Comparison of ENCODE assay signal across 9 mouse cellular contexts in the genomic region with DNA sequence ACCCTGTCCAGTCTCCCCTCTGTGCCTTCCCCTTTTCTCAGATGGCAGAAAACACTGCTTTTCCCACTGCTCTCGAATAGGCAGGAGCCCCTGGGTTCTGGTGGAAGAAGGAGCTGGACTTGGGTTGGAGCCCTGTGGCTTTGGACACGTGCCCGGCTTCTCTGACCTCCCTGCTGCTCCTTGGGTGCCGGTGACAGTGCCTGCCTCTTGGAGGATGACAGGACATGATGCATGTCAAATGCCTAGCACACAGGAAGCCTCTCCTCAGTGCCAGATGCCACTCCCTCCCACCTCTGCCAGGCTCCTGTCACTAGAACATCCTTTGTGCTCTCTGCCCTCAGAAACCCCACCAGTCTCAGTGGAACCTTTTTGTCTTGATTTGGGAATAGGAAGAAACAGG. TPM values are rescaled to one million over a fixed set of nuclear protein-coding genes. Genes with fewer than 3 reads are reported as not detected.
DNase-seq lines count a peak whose midpoint lies in the region; ATAC-seq and TF ChIP-seq lines count a peak whose summit lies in the region.
"Had no signal": no experiment of that assay in that cellular context is flagged by ENCODE, and none has a peak within 500 bp of the region (broad histone marks: within the 10 kb centered on the region; RNA-seq: fewer than 3 reads in every experiment).

No protein-coding gene starts in this region.

- H3K4me1 ChIP-seq in hindbrain, postnatal 0 days (ENCODE audit: insufficient read depth, low read length), result peaks cover 37% of the 10 kb centered on the region
- peaks cover 6% of the 10 kb centered on the region for H3K4me1 ChIP-seq in hindbrain, embryonic 11.5 days (replicated peaks; ENCODE audit: control insufficient read depth, insufficient read depth, low read length)

- H3K4me2 ChIP-seq in hindbrain, postnatal 0 days (ENCODE audit: low read depth, low read length), result peak overlapping the region; percentile 80
- no peak overlapping the region for H3K4me2 ChIP-seq in hindbrain, embryonic 11.5 days (replicated peaks; ENCODE audit: low read depth, low read length)
- H3K4me2 ChIP-seq: limb, embryonic 12.5 days had no signal

- no peaks in the 10 kb centered on the region for H3K36me3 ChIP-seq in hindbrain, postnatal 0 days (ENCODE audit: insufficient read depth, low read length)
- H3K36me3 ChIP-seq in hindbrain, embryonic 11.5 days (ENCODE audit: control insufficient read depth, insufficient read depth, low read length), result no peaks in the 10 kb centered on the region
- H3K36me3 ChIP-seq: limb, embryonic 12.5 days had no signal

- 0 out of 2 replicates have a peak overlapping the region, but pooled peaks have one; percentile 23 for H3K9ac ChIP-seq in hindbrain, postnatal 0 days (replicated peaks; ENCODE audit: low read length)
- no peak overlapping the region for H3K9ac ChIP-seq in hindbrain, embryonic 11.5 days (ENCODE audit: low read depth, low read length)
- H3K9ac ChIP-seq: limb, embryonic 12.5 days had no signal

- H3K4me3 ChIP-seq in hindbrain, postnatal 0 days (ENCODE audit: low read length), result no peak overlapping the region
- no peak overlapping the region for H3K4me3 ChIP-seq in hindbrain, embryonic 11.5 days (ENCODE audit: low read depth, low read length)
- H3K4me3 ChIP-seq: limb, embryonic 12.5 days had no signal

- DNase-seq in hindbrain, postnatal 0 days (ENCODE audit: low spot score), result peak; percentile 35
- no peak for DNase-seq in hindbrain, embryonic 11.5 days (ENCODE audit: low spot score)
- peak; percentile 36 for DNase-seq in A20 (ENCODE audit: low read depth, low spot score)
- peak; percentile 83 for DNase-seq in adrenal gland, postnatal 25 days
- DNase-seq in kidney, postnatal 14 days, result peak; percentile 59
- no peak for DNase-seq in c-Kit-positive CD71-positive TER-119-positive erythroid progenitor cells, embryonic 14.5 days (ENCODE audit: low spot score)
- DNase-seq in left cerebral cortex, adult 8-10 months (ENCODE audit: low spot score in 2 of 2), result no peak
- no peak for DNase-seq in ovary, postnatal 10 days (ENCODE audit: low spot score)

- 9% methylated on average over 4 of the region's 4 CpGs for WGBS in hindbrain, postnatal 0 days
- 36% methylated on average over 4 of the region's 4 CpGs for WGBS in hindbrain, embryonic 11.5 days

- ATAC-seq in hindbrain, postnatal 0 days, result no peak
- no peak for ATAC-seq in hindbrain, embryonic 11.5 days (ENCODE audit: low FRiP score)

- no peak for TF ChIP-seq CTCF in hindbrain, postnatal 0 days (IDR thresholded peaks at IDR 0.05; ENCODE audit: low read depth)

- no peak overlapping the region for H3K27ac ChIP-seq in hindbrain, postnatal 0 days
- no peak overlapping the region for H3K27ac ChIP-seq in hindbrain, embryonic 11.5 days (ENCODE audit: low read depth, low read length)
- H3K27ac ChIP-seq: limb, embryonic 12.5 days had no signal

- no peaks in the 10 kb centered on the region for H3K27me3 ChIP-seq in hindbrain, postnatal 0 days (ENCODE audit: insufficient read depth, low read length)
- H3K27me3 ChIP-seq in hindbrain, embryonic 11.5 days (ENCODE audit: control insufficient read depth, insufficient read depth, low read length), result peaks cover 27% of the 10 kb centered on the region

- H3K9me3 ChIP-seq in hindbrain, postnatal 0 days (ENCODE audit: low read length), result no peaks in the 10 kb centered on the region
- H3K9me3 ChIP-seq in hindbrain, embryonic 11.5 days (ENCODE audit: control insufficient read depth, low read length), result no peaks in the 10 kb centered on the region
- H3K9me3 ChIP-seq: limb, embryonic 12.5 days had no signal

RNA-seq across cellular contexts. Expression of gene Arntl, which starts 3.2 kb away (rescaled TPM):
- total RNA-seq in hindbrain, postnatal 0 days (2014; rRNA removed), result 23.5 and 29.9 TPM in 2 replicates
- polyA plus RNA-seq in hindbrain, postnatal 0 days (2015; fragmentation: Nextera tagmentation; extraction: Ambion mirVana), result 19.8 and 22.2 TPM in 2 replicates
- 6.8 and 7.7 TPM in 2 replicates for polyA plus RNA-seq in hindbrain, embryonic 11.5 days (2014; fragmentation: Nextera tagmentation; extraction: Ambion mirVana)
- 5.4 and 13.8 TPM in 2 replicates for total RNA-seq in adrenal gland, postnatal 25 days (2021)
- total RNA-seq in left cerebral cortex, adult 8-10 months (2022), result 10 to 100 TPM; 29.6 to 37.8 (median 30.6) TPM

Comparison
In these comparisons a context has a peak if more than half of its experiments do, and no peak if none do; other contexts are left out.
1. DNase-seq: peak in hindbrain, postnatal 0 days (single experiment), A20 (single experiment), adrenal gland, postnatal 25 days (single experiment) and kidney, postnatal 14 days (single experiment); none in hindbrain, embryonic 11.5 days (single experiment), c-Kit-positive CD71-positive TER-119-positive erythroid progenitor cells, embryonic 14.5 days (single experiment), left cerebral cortex, adult 8-10 months (0 of 2) and ovary, postnatal 10 days (single experiment).